Mouse (Mus musculus): ENCODE measurements around the gene Gm17026. TPM values are rescaled to one million over a fixed set of nuclear protein-coding genes. Genes with fewer than 3 reads are reported as not detected.
"Not testable (repeated sequence)": the region's sequence is repeated elsewhere in the genome, so short reads cannot be mapped to it uniquely, and the experiment has no call there.

The Gm17026 gene
- polyA plus RNA-seq (2016; fragmentation: Nextera tagmentation; extraction: Ambion mirVana), result not detected in 2 replicates

GRCm38 (mm10) chr14:42259948-42260347 is at the start of gene Gm17026:
TSS of gene Gm17026 (minus strand) at chr14:42260048.
- not testable (repeated sequence) for H3K36me3 ChIP-seq; H3K27me3 ChIP-seq (ENCODE audit: low read depth, poor library complexity, severe bottlenecking); H3K4me1 ChIP-seq; DNase-seq (ENCODE audit: low spot score); H3K4me3 ChIP-seq; H3K27ac ChIP-seq (replicated peaks); H3K9me3 ChIP-seq (replicated peaks)
- 100% methylated on average over 1 of the region's 3 CpGs for WGBS

DNA sequence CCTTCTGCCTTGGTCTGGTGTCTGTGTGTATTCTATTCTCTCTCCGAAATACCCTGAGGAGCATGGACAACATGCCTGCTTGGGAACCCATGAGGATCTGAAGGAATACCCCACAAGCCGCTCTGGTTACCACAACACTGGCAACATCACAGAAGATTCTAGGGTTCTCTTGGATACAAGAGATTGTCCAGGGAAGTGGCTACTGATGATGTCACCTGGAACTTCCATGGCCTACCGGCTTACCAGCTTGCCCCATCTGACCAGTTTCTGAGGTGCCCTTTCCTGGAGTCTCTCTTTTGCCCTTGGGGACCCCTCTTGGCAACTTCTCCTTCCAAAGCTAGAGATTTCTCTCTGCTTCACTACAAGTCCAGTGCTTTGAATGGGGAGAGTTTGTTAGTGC is 37.4 kb upstream of the Gm17026 start, which contains the start of gene Gm9611:
TSS of gene Gm9611 (minus strand) at position 101 of the 400 bp plus-strand sequence.
- no CpG with 5 or more reads among the region's 3 CpGs for WGBS
- not testable (repeated sequence) for H3K27ac ChIP-seq (replicated peaks); H3K27me3 ChIP-seq (ENCODE audit: low read depth, poor library complexity, severe bottlenecking); H3K9me3 ChIP-seq (replicated peaks); DNase-seq (ENCODE audit: low spot score); H3K36me3 ChIP-seq; H3K4me3 ChIP-seq; H3K4me1 ChIP-seq

DNA sequence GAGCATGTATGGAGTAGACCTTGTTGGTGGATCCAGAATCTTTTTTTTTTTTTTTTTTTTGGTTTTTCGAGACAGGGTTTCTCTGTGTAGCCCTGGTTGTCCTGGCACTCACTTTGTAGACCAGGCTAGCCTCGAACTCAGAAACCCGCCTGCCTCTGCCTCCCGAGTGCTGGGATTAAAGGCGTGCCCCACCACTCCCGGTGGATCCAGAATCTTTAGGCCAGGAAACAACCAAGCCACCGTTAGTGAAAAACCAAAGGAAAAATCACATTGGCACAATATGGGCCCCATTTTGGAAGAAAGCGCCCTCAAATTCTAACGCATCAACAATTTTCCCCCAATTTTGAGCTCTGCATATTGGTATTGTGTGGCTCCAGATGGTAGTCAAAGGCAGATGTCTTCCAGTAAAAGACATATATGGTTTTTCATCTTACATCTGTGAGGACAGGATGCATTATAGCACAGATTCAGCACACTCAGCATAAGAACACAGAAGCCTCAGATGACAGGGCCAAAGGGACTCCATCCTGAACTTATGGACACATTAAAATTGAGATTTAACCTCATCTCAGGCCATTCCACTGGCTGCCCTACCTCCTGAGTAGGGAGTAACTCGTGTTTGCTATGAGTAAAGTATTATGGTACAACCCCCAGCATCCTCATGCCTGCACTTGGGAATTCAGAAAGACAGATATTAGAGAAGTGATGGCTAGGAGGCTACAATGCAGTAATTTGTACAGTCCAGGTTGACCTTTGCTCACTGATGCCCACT is 42.9 kb downstream of the Gm17026 start:
- not testable (repeated sequence) for H3K9me3 ChIP-seq (replicated peaks); H3K27me3 ChIP-seq (ENCODE audit: low read depth, poor library complexity, severe bottlenecking); H3K27ac ChIP-seq (replicated peaks); H3K4me1 ChIP-seq; H3K4me3 ChIP-seq; DNase-seq (ENCODE audit: low spot score); H3K36me3 ChIP-seq
- WGBS, result 80% methylated on average over 8 of the region's 10 CpGs

Small RNA genes lying within 50 kb of the gene (microRNA-seq; reads per million reads assigned to microRNA genes)
- gene Gm25208, result not detected
- not detected for gene Gm25892

Other genes starting within 250 kb of the Gm17026 start
- not detected in 2 replicates for gene Gm7951, start 142.7 kb downstream of the Gm17026 start, polyA plus RNA-seq (2016; fragmentation: Nextera tagmentation; extraction: Ambion mirVana)
- gene Gm17027, start 97.4 kb downstream of the Gm17026 start, polyA plus RNA-seq (2016; fragmentation: Nextera tagmentation; extraction: Ambion mirVana), result not detected in 2 replicates
- gene Gm3573, start 69.3 kb downstream of the Gm17026 start, polyA plus RNA-seq (2016; fragmentation: Nextera tagmentation; extraction: Ambion mirVana), result not detected in 2 replicates
- gene Gm9611, start 37.3 kb upstream of the Gm17026 start, polyA plus RNA-seq (2016; fragmentation: Nextera tagmentation; extraction: Ambion mirVana), result not detected in 2 replicates
- gene Gm7995, start 50.2 kb upstream of the Gm17026 start, polyA plus RNA-seq (2016; fragmentation: Nextera tagmentation; extraction: Ambion mirVana), result not detected in 2 replicates
- gene Gm8005, start 179.6 kb upstream of the Gm17026 start, polyA plus RNA-seq (2016; fragmentation: Nextera tagmentation; extraction: Ambion mirVana), result not detected in 2 replicates
- not detected in 2 replicates for gene Gm8011, start 203.8 kb upstream of the Gm17026 start, polyA plus RNA-seq (2016; fragmentation: Nextera tagmentation; extraction: Ambion mirVana)
- not detected in 2 replicates for gene Gm8020, start 242.3 kb upstream of the Gm17026 start, polyA plus RNA-seq (2016; fragmentation: Nextera tagmentation; extraction: Ambion mirVana)

All from midbrain, embryonic 10.5 days (tissue).